8 mouse cellular contexts compared by ENCODE assay signal in the genomic region with DNA sequence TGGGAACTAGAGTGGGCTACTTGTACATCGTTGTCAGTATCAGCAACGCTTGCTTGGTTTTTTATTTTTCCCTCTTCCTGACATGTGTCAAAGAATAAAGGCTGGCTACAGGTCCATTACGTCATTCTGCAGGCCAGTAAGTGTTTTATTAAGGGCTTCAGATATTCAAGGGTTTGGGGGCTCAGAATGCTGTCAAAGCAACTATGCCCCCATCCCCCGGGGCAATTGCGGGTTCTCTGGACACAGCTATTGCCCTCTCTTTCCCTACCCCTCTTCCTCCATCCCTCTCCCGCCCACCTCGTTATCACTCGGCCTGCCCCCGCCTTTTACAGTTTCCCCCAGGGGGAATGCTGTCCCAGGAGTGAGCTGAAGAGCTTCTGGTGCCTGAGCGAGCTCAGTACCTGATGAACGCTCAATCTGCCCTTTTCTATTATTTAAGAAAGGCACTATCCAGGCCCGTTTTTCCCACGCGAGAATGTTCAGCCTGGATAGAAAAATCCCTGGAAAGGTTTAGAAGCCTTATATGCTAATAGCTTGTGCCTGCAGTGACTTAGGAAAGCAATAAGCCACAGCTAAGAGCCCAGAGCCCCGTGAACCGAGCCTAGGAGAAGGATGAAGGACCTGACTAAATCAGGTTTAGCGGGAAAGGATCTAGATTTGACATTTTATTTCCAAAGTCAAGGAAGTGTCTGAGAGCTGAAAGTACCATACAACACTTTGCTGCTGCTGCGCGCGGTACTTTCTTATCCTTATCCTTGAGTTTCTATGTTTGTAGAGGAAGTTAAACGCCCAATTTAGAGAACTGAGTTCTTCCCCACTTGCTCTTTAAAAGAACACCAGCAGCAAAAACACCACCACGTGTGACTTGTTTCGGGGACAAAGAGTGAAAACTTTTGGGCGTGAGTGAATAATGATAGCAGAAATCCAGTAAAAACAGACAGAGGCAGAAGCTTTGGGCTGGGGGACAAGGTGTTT. TPM values are rescaled to one million over a fixed set of nuclear protein-coding genes. Genes with fewer than 3 reads are reported as not detected.
DNase-seq lines count a peak whose midpoint lies in the region; ATAC-seq lines count a peak whose summit lies in the region.

No protein-coding gene starts in this region.

- no peaks in the 10 kb centered on the region for H3K9me3 ChIP-seq in kidney, embryonic 15.5 days (replicated peaks)
- no peaks in the 10 kb centered on the region for H3K9me3 ChIP-seq in embryonic facial prominence, embryonic 14.5 days (ENCODE audit: control insufficient read depth, low read length)
- no peaks in the 10 kb centered on the region for H3K9me3 ChIP-seq in hindbrain, embryonic 12.5 days (replicated peaks)

- peaks cover 87% of the 10 kb centered on the region for H3K27me3 ChIP-seq in kidney, embryonic 15.5 days
- H3K27me3 ChIP-seq in embryonic facial prominence, embryonic 14.5 days (replicated peaks; ENCODE audit: control insufficient read depth, insufficient read depth, low read length), result peaks cover 51% of the 10 kb centered on the region
- peaks cover 76% of the 10 kb centered on the region for H3K27me3 ChIP-seq in hindbrain, embryonic 12.5 days

- WGBS in kidney, embryonic 15.5 days, result 3% methylated on average over 24 of the region's 24 CpGs
- WGBS in embryonic facial prominence, embryonic 14.5 days, result 2% methylated on average over 24 of the region's 24 CpGs
- WGBS in hindbrain, embryonic 12.5 days, result 3% methylated on average over 24 of the region's 24 CpGs

- H3K9ac ChIP-seq in kidney, embryonic 15.5 days, result 0 out of 2 replicates have a peak overlapping the region, but pooled peaks have one; percentile 25
- H3K9ac ChIP-seq in embryonic facial prominence, embryonic 14.5 days (ENCODE audit: low read depth, low read length), result peak overlapping the region; percentile 75
- no peak overlapping the region for H3K9ac ChIP-seq in hindbrain, embryonic 12.5 days

- H3K4me1 ChIP-seq in kidney, embryonic 15.5 days, result peaks cover 33% of the 10 kb centered on the region
- H3K4me1 ChIP-seq in embryonic facial prominence, embryonic 14.5 days (ENCODE audit: control insufficient read depth, insufficient read depth, low read length), result peaks cover 14% of the 10 kb centered on the region; the same call in 1 of the 2 replicates
- peaks cover 27% of the 10 kb centered on the region for H3K4me1 ChIP-seq in hindbrain, embryonic 12.5 days

- DNase-seq in kidney, postnatal 10 days, result no peak
- peak; percentile 26 for DNase-seq in embryonic facial prominence, embryonic 14.5 days (ENCODE audit: low spot score)
- peak; percentile 49 for DNase-seq in neural tube, embryonic 10.5 days (ENCODE audit: extremely low spot score, low spot score)
- DNase-seq in left cerebral cortex, adult 8-10 months (ENCODE audit: low spot score in 2 of 2), result no peak
- DNase-seq in thymus, postnatal 0 days (ENCODE audit: low spot score), result no peak

- no peak overlapping the region for H3K27ac ChIP-seq in kidney, embryonic 15.5 days
- H3K27ac ChIP-seq in embryonic facial prominence, embryonic 14.5 days (replicated peaks; ENCODE audit: low read depth, low read length), result peak overlapping the region; percentile 31; the same call in 1 of the 2 replicates
- H3K27ac ChIP-seq in hindbrain, embryonic 12.5 days, result no peak overlapping the region

- H3K36me3 ChIP-seq in kidney, embryonic 15.5 days, result no peaks in the 10 kb centered on the region
- no peaks in the 10 kb centered on the region for H3K36me3 ChIP-seq in embryonic facial prominence, embryonic 14.5 days (ENCODE audit: control insufficient read depth, insufficient read depth, low read length)
- H3K36me3 ChIP-seq in hindbrain, embryonic 12.5 days, result no peaks in the 10 kb centered on the region

- H3K4me3 ChIP-seq in kidney, embryonic 15.5 days (replicated peaks), result peak overlapping the region; percentile 58
- H3K4me3 ChIP-seq in embryonic facial prominence, embryonic 14.5 days (ENCODE audit: low read depth, low read length), result peak overlapping the region; percentile 57
- peak overlapping the region; percentile 52 for H3K4me3 ChIP-seq in hindbrain, embryonic 12.5 days

- ATAC-seq in kidney, embryonic 15.5 days (replicated peaks; ENCODE audit: low FRiP score), result no peak
- ATAC-seq in embryonic facial prominence, embryonic 14.5 days (ENCODE audit: low read depth), result no peak
- ATAC-seq in hindbrain, embryonic 12.5 days (ENCODE audit: low FRiP score), result no peak
- no peak for ATAC-seq in megakaryocyte progenitor cell, adult 5-6 weeks (replicated peaks; ENCODE audit: poor library complexity)

- H3K4me2 ChIP-seq in kidney, embryonic 15.5 days, result peak overlapping the region; percentile 96
- H3K4me2 ChIP-seq in embryonic facial prominence, embryonic 14.5 days (ENCODE audit: low read depth, low read length), result peak overlapping the region; percentile 77
- peak overlapping the region; percentile 92 for H3K4me2 ChIP-seq in hindbrain, embryonic 12.5 days (replicated peaks)

RNA-seq across cellular contexts. Expression of a gene that starts 1.8 kb away (rescaled TPM):
- polyA plus RNA-seq in kidney, embryonic 15.5 days (2015; fragmentation: Nextera tagmentation; extraction: Ambion mirVana), result 3.4 and 5.4 TPM in 2 replicates
- polyA plus RNA-seq in embryonic facial prominence, embryonic 14.5 days (2014; fragmentation: Nextera tagmentation; extraction: Ambion mirVana), result 22.8 and 22.9 TPM in 2 replicates
- 7.9 and 10.8 TPM in 2 replicates for polyA plus RNA-seq in hindbrain, embryonic 12.5 days (2016; fragmentation: Nextera tagmentation; extraction: Ambion mirVana)
- total RNA-seq in megakaryocyte progenitor cell, adult 5-6 weeks (2015), result 0.30 and 1.4 TPM in 2 replicates
- 1.1 TPM in 1 of 2 replicates, not detected in the other for total RNA-seq in megakaryocyte progenitor cell, adult 5-6 weeks (2017)
- 1 to 10 TPM; 5.0 to 6.9 (median 6.2) TPM for total RNA-seq in left cerebral cortex, adult 8-10 months (2022)
- 0.99 and 1.1 TPM in 2 replicates for polyA plus RNA-seq in thymus, postnatal 0 days (2015; fragmentation: Nextera tagmentation; extraction: Ambion mirVana)

Comparison
In these comparisons a context has a peak if more than half of its experiments do, and no peak if none do; other contexts are left out.
1. DNase-seq: peak in embryonic facial prominence, embryonic 14.5 days (single experiment) and neural tube, embryonic 10.5 days (single experiment); none in kidney, postnatal 10 days (single experiment), left cerebral cortex, adult 8-10 months (0 of 2) and thymus, postnatal 0 days (single experiment).
2. Peak in every context shown above with its lines, with median percentiles within 50 percentile points of each other: H3K4me2 ChIP-seq and H3K4me3 ChIP-seq.